ENCODE assay signal across 9 mouse cellular contexts in genomic region chr11:101891451-101891850, GRCm38 (mm10). TPM values are rescaled to one million over a fixed set of nuclear protein-coding genes. Genes with fewer than 3 reads are reported as not detected.
A peak's percentile ranks its signal among the peaks of the same experiment; 100 is the strongest.
DNase-seq lines count a peak whose midpoint lies in the region; ATAC-seq and TF ChIP-seq lines count a peak whose summit lies in the region.
"Had no signal": no experiment of that assay in that cellular context is flagged by ENCODE, and none has a peak within 500 bp of the region (broad histone marks: within the 10 kb centered on the region; RNA-seq: fewer than 3 reads in every experiment).

No protein-coding gene starts in this region.

- H3K4me3 ChIP-seq in forebrain, embryonic 13.5 days = no peak overlapping the region
- H3K4me3 ChIP-seq in forebrain, embryonic 11.5 days (ENCODE audit: low read depth, low read length) = no peak overlapping the region
- H3K4me3 ChIP-seq in lung, postnatal 0 days (ENCODE audit: low read depth, low read length) = no peak overlapping the region
- no peak overlapping the region for H3K4me3 ChIP-seq in forebrain, postnatal 0 days (ENCODE audit: low read depth, low read length)
- peak overlapping the region; percentile 12 for H3K4me3 ChIP-seq in limb, embryonic 12.5 days (replicated peaks)

- TF ChIP-seq CTCF in lung, postnatal 0 days (IDR thresholded peaks at IDR 0.05) = no peak
- TF ChIP-seq CTCF in forebrain, postnatal 0 days (IDR thresholded peaks at IDR 0.05; ENCODE audit: low read depth) = no peak

- H3K4me1 ChIP-seq in forebrain, embryonic 13.5 days = peaks cover 16% of the 10 kb centered on the region
- no peaks in the 10 kb centered on the region; the same call in 1 of the 2 replicates for H3K4me1 ChIP-seq in forebrain, embryonic 11.5 days (replicated peaks; ENCODE audit: control insufficient read depth, insufficient read depth, low read length)
- peaks cover 5% of the 10 kb centered on the region; the same call in 1 of the 2 replicates for H3K4me1 ChIP-seq in lung, postnatal 0 days (ENCODE audit: insufficient read depth, low read depth, low read length)
- H3K4me1 ChIP-seq in forebrain, postnatal 0 days (ENCODE audit: insufficient read depth) = peaks cover 13% of the 10 kb centered on the region
- peaks cover 78% of the 10 kb centered on the region for H3K4me1 ChIP-seq in limb, embryonic 12.5 days (replicated peaks)

- WGBS in forebrain, embryonic 13.5 days = 15% methylated on average over 11 of the region's 11 CpGs
- WGBS in forebrain, embryonic 11.5 days = 31% methylated on average over 11 of the region's 11 CpGs
- WGBS in lung, postnatal 0 days = 10% methylated on average over 11 of the region's 11 CpGs
- 12% methylated on average over 11 of the region's 11 CpGs for WGBS in forebrain, postnatal 0 days
- WGBS in limb, embryonic 12.5 days = 3% methylated on average over 11 of the region's 11 CpGs

- no peak for TF ChIP-seq EP300 in lung, postnatal 0 days (IDR thresholded peaks at IDR 0.05)

- H3K36me3 ChIP-seq in forebrain, embryonic 13.5 days (ENCODE audit: poor library complexity, severe bottlenecking) = no peaks in the 10 kb centered on the region
- no peaks in the 10 kb centered on the region for H3K36me3 ChIP-seq in forebrain, embryonic 11.5 days (ENCODE audit: control insufficient read depth, insufficient read depth, low read length)
- no peaks in the 10 kb centered on the region for H3K36me3 ChIP-seq in lung, postnatal 0 days (ENCODE audit: insufficient read depth, low read length)
- H3K36me3 ChIP-seq in forebrain, postnatal 0 days (ENCODE audit: insufficient read depth) = no peaks in the 10 kb centered on the region
- no peaks in the 10 kb centered on the region for H3K36me3 ChIP-seq in limb, embryonic 12.5 days

- H3K27me3 ChIP-seq in forebrain, embryonic 13.5 days = peaks cover 34% of the 10 kb centered on the region
- peaks cover 2% of the 10 kb centered on the region; the same call in 1 of the 2 replicates for H3K27me3 ChIP-seq in forebrain, embryonic 11.5 days (ENCODE audit: control insufficient read depth, insufficient read depth, low read length)
- H3K27me3 ChIP-seq in lung, postnatal 0 days (replicated peaks; ENCODE audit: insufficient read depth, low read length) = no peaks in the 10 kb centered on the region
- H3K27me3 ChIP-seq in forebrain, postnatal 0 days (ENCODE audit: insufficient read depth, low read length) = no peaks in the 10 kb centered on the region
- H3K27me3 ChIP-seq in limb, embryonic 12.5 days = peaks cover 20% of the 10 kb centered on the region

- no peak for ATAC-seq in forebrain, embryonic 13.5 days
- no peak for ATAC-seq in forebrain, embryonic 11.5 days (replicated peaks; ENCODE audit: low FRiP score)
- no peak for ATAC-seq in lung, postnatal 0 days
- ATAC-seq in forebrain, postnatal 0 days = no peak
- ATAC-seq in limb, embryonic 12.5 days (ENCODE audit: insufficient number of reproducible peaks, insufficient read depth, low FRiP score, low TSS enrichment, low read depth) = no peak

- peak overlapping the region; percentile 32 for H3K4me2 ChIP-seq in forebrain, embryonic 13.5 days
- H3K4me2 ChIP-seq in forebrain, embryonic 11.5 days (ENCODE audit: low read depth, low read length, severe bottlenecking) = no peak overlapping the region
- no peak overlapping the region for H3K4me2 ChIP-seq in lung, postnatal 0 days (replicated peaks; ENCODE audit: low read depth, low read length)
- H3K4me2 ChIP-seq in forebrain, postnatal 0 days (ENCODE audit: low read depth) = no peak overlapping the region
- H3K4me2 ChIP-seq in limb, embryonic 12.5 days = peak overlapping the region; percentile 56

- DNase-seq in forebrain, embryonic 11.5 days (ENCODE audit: low spot score) = no peak
- DNase-seq in lung, postnatal 10 days = peak; percentile 62
- no peak for DNase-seq in lung, postnatal 0 days (ENCODE audit: low spot score)
- peak; percentile 59 for DNase-seq in forebrain, postnatal 0 days
- no peak for DNase-seq in T-cell, adult 2 months (ENCODE audit: low spot score)
- no peak for DNase-seq in urinary bladder, postnatal 10 days (ENCODE audit: low spot score)
- DNase-seq: thymus, adult 18-20 months had no signal

- no peak overlapping the region for H3K27ac ChIP-seq in forebrain, embryonic 13.5 days
- H3K27ac ChIP-seq in forebrain, embryonic 11.5 days (ENCODE audit: low read depth, low read length) = no peak overlapping the region
- H3K27ac ChIP-seq in lung, postnatal 0 days (ENCODE audit: low read length) = no peak overlapping the region
- H3K27ac ChIP-seq in forebrain, postnatal 0 days (ENCODE audit: low read depth, low read length) = no peak overlapping the region
- peak overlapping the region; percentile 82; the same call in 1 of the 2 replicates for H3K27ac ChIP-seq in limb, embryonic 12.5 days

- no peak overlapping the region for H3K9ac ChIP-seq in forebrain, embryonic 13.5 days
- H3K9ac ChIP-seq in forebrain, embryonic 11.5 days (ENCODE audit: low read length) = no peak overlapping the region
- no peak overlapping the region for H3K9ac ChIP-seq in lung, postnatal 0 days (replicated peaks; ENCODE audit: low read depth)
- peak overlapping the region; percentile 18; the same call in 1 of the 2 replicates for H3K9ac ChIP-seq in forebrain, postnatal 0 days
- H3K9ac ChIP-seq in limb, embryonic 12.5 days (replicated peaks) = no peak overlapping the region

- no peaks in the 10 kb centered on the region for H3K9me3 ChIP-seq in forebrain, embryonic 13.5 days (replicated peaks)
- H3K9me3 ChIP-seq in forebrain, embryonic 11.5 days (ENCODE audit: control insufficient read depth, low read length) = no peaks in the 10 kb centered on the region
- no peaks in the 10 kb centered on the region for H3K9me3 ChIP-seq in lung, postnatal 0 days (ENCODE audit: low read length)
- no peaks in the 10 kb centered on the region for H3K9me3 ChIP-seq in forebrain, postnatal 0 days (ENCODE audit: low read length)
- no peaks in the 10 kb centered on the region for H3K9me3 ChIP-seq in limb, embryonic 12.5 days

RNA-seq across cellular contexts. Expression of gene Meox1, which starts 2.7 kb away (rescaled TPM):
- 0.17 and 0.30 TPM in 2 replicates for polyA plus RNA-seq in forebrain, embryonic 13.5 days (2015; fragmentation: Nextera tagmentation; extraction: Ambion mirVana)
- polyA plus RNA-seq in forebrain, embryonic 11.5 days (2014; fragmentation: Nextera tagmentation; extraction: Ambion mirVana) = 0.21 TPM in 1 of 2 replicates, not detected in the other
- polyA plus RNA-seq in lung, postnatal 0 days (2015; fragmentation: Nextera tagmentation; extraction: Ambion mirVana) = 8.1 and 8.7 TPM in 2 replicates
- total RNA-seq in forebrain, postnatal 0 days (2014; rRNA removed) = 1.1 and 2.0 TPM in 2 replicates
- 0.58 and 0.68 TPM in 2 replicates for polyA plus RNA-seq in forebrain, postnatal 0 days (2015; fragmentation: Nextera tagmentation; extraction: Ambion mirVana)
- polyA plus RNA-seq in limb, embryonic 12.5 days (2016; fragmentation: Nextera tagmentation; extraction: Ambion mirVana) = 13.5 and 14.1 TPM in 2 replicates

Comparison
In these comparisons a context has a peak if more than half of its experiments do, and no peak if none do; other contexts are left out.
1. H3K4me2 ChIP-seq: peak in forebrain, embryonic 13.5 days (single experiment) and limb, embryonic 12.5 days (single experiment); none in forebrain, embryonic 11.5 days (single experiment), lung, postnatal 0 days (single experiment) and forebrain, postnatal 0 days (single experiment).
2. DNase-seq: peak in lung, postnatal 10 days (single experiment) and forebrain, postnatal 0 days (single experiment); none in forebrain, embryonic 11.5 days (single experiment), lung, postnatal 0 days (single experiment), T-cell, adult 2 months (single experiment) and urinary bladder, postnatal 10 days (single experiment).